Mouse (Mus musculus): ENCODE data around the gene Osbpl11. TPM values are rescaled to one million over a fixed set of nuclear protein-coding genes. Genes with fewer than 3 reads are reported as not detected.
"Not testable (repeated sequence)": the region's sequence is repeated elsewhere in the genome, so short reads cannot be mapped to it uniquely, and the experiment has no call there.

Gene Osbpl11
- 10 to 100 TPM; 21.9 to 22.4 TPM for total RNA-seq (2021)

DNA sequence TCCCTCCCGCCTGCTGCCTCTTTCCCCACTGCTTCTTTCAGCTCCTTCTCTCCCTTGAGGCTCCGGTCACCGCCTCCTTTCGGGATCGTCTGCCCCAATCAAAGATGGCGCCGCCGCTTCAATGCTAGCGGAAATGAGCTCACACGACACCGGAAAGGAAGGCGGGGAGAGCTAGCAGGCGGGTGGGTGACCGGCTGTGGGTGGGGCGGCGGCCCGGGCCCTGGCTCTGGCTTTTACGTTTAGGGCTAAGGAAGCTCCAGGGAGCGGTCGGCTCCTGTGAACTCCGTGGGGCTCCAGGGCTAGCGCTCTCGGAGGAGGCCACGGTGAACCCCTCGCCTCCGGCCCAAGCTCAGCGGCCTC is at the start of gene Osbpl11:
TSS of gene Osbpl11 (plus strand) at position 171 of the 360 bp plus-strand sequence.
- DNase-seq: peak; percentile 98

DNA sequence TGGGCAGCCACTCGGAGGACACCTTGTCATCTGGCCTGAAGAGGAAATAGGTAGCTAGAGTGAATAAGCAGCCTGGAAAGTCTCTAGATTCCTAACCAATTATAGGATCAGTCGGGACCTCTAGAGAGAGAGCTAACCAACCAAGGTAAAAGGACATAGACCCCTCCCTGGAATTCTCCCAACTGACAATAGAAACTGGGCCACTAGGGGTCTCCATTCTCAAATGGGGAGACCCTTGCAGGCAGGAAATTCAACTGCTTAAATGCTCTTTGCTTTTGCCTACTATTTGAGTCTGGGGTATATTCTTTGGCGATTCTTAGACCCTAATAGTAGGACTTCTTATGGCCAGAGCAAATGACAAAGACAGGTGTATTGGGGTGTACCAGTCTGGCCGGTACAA is 49.7 kb upstream of the Osbpl11 start:
- DNase-seq: no peak

DNA sequence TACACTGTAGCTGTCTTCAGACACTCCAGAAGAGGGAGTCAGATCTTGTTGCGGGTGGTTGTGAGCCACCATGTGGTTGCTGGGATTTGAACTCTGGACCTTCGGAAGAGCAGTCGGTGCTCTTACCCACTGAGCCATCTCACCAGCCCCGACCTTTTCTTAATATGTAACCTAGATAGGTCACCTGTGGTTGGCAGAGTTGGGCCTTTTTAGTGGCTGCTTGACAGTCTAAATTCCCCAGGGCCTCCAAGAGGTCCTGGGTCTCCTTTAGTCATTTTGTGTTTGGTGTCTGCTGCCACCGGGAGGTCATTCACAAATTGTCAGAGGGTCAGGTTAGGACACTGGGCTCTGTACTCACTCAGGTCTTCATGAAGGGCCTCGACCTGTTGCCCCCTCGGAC is 45.8 kb upstream of the Osbpl11 start:
- DNase-seq: not testable (repeated sequence)

DNA sequence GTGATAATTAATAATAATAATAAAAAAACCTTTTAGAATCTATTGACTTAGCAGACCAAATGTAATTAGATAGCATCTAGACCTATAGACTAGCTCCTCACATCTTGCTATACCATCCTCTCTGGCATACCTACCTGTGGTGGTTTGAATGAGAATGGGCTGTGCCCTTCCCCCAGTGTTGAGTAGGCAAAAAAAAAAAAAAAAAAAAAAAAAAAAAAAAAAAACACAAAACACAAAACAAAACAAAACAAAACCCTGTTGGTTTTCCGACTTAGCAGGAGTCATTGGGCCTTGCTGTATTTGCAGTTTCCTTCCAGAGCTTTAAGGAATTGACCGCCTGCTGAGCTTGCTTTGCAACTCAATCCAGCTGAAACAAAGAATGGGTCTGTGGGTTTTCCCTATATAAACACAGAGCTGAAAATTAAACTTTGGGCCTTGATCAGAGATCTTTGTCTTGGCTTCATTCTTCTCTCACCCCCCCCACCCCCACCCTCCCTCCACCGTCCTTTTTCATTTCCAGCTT is 43.1 kb upstream of the Osbpl11 start:
- DNase-seq: no peak

DNA sequence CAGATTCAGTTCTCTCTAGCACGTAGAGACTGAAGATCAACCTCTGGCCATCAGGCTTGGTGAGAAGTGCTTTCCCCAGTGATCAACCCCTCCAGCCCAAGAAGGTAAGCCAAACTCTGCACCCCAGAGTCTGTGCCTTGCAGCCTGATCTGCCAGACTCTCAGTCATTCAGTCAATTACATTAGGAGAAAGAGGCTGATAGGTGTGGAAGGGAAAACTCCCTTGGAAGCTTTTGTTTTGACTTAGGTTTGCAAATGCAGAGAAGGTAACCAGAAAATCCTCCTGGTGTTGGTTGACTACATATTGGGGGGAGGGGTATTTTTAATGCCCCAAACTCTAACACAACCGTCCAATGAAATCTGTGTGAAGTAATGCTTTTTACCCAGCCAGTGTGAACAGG is 41.4 kb upstream of the Osbpl11 start:
- DNase-seq: no peak

DNA sequence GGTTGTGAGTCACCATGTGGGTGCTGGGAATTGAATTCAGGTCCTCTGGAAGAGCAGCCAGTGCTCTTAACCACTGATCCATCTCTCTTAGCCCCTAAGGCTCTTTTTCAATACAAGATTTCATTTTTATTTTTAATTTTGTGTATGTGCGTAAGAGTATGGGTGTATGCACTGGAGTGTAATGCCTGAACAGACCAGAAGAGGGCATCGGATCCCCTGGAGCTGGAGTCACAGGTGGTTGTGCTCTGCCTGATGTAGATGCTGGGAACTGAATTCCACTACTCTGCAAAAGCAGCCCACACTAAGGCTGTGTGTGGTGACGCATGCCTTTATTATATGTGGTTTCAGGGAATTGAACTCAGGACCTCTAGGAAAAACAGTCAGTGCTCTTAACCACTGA is 38.7 kb upstream of the Osbpl11 start:
- DNase-seq: no peak

DNA sequence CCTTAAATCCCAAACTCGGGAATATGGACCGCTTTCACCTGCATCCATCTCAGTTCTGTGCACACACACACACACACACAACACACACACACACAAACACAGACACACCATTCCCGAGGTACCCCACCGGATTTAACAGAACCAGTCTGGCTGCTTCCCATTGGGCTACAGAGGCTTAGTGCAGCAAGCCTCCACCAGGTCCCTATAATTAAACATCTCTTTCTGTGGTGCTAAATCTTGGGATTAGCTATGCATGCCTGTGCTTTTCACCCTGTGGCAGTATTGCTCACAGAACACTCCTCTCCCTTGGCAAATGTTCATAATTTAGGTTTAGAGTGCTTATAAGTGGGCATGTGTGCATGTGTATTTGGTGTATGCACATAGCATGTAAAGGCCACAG is 36.7 kb upstream of the Osbpl11 start:
- no peak for DNase-seq

DNA sequence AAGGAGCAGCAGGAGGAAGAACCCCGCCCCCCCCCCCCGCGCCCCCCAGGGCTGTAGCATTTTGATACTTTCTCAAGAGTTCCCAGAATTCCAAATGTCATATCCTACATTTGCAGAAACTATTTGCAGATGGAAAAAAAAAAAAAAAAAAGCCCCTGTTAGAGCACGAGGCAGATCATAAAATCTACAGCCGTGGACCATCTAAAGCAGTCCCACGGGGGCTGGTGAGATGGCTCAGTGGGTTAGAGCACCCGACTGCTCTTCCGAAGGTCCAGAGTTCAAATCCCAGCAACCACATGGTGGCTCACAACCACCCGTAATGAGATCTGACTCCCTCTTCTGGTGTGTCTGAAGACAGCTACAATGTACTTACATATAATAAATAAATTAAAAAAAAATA is 34.0 kb upstream of the Osbpl11 start:
- DNase-seq: not testable (repeated sequence)

DNA sequence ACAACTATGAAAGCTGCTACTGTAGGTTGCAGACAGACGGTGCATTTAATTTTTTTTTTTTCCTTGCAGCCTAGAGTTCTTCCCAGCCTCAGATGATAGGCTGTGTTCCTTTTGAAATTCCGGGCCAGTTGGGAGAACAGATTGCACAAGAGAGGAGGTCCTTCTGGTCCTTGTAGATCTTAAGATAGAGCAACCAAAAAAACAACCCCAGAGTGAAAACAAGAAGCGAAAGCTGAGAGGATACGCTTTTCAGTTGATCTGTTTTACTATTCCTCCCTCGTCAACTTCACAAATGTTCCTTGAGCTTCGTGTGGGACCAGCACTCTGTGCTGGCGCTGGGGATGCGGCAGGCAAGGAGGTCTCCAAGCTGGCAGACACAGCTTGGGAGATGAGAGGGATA is 33.3 kb upstream of the Osbpl11 start:
- DNase-seq: no peak

DNA sequence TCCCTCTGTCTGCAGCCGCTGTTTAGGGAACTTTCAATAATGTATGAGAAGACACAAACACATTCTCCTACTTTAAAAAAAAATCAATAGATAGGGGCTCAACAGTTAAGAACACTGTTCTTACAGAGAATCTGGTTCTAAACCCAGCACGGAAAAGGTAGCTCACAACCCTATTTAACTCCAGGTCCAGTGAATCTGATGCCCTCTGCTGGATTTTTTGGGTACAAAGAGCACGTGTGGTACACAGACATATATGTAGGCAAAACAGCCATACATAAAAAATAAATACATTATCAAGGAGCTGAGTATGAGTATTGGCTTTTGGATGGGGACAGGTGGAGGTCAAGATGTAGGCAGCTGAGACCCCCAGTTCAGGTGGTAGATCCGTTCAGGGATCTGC is 29.9 kb upstream of the Osbpl11 start:
- peak; percentile 50 for DNase-seq

DNA sequence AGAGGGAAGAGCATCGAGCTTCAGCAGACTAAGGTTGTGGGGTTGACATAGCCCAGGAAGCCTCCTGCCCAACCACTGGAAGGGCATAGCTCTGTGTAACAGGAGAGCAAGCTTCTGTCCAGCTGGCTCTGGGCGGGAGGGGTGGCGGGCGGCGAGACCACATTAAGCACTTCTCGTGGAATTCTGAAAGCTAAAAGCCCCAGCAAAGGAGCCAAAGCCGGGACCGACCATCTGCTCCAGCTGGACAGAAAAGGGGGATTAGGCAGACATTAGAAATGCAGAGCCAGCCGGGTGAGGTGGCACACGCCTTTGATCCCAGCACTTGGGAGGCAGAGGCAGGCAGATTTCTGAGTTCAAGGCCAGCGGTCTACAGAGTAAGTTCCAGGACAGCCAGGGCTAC is 26.9 kb upstream of the Osbpl11 start:
- DNase-seq: no peak

DNA sequence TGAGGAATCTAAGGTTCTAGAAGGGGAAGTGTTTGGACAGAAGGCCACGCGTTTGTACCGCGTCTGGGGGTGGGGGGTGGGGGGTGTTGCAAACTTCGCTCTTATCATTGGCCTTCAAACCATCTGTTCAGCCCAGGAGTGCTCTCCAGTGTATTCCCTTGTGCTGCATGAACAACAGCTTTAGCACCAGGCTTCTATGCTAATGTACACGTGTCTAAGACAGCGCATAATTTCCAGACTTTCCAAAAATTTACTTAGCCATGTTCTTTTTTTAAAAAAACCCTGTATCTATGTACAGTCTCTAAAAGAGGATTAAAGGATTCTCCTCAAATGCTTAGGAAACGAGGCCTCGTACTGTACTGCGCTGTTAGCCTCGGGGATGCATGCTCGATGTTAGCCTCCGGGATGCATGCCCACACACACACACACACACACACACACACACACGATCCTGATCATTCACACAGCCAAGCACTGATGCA is 26.2 kb upstream of the Osbpl11 start:
- no peak for DNase-seq

DNA sequence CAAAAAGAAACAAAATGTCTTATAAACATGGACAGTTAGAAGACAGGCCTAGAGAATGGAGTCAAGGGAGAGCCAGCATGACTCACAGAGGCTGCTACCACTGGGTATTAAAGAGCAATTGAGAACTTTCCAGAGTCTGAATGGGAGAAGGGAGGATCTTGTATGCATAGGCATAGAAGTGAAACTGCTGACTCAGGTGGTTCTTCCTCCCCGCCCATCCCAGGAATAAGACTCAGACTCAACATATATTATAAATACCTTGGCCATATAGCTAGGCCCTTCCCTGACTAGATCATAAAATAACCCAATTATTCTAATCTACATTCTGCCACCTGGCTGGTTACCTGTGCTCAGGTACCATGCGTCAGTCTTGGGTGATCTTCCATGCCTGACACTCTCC is 25.5 kb upstream of the Osbpl11 start:
- DNase-seq: no peak

DNA sequence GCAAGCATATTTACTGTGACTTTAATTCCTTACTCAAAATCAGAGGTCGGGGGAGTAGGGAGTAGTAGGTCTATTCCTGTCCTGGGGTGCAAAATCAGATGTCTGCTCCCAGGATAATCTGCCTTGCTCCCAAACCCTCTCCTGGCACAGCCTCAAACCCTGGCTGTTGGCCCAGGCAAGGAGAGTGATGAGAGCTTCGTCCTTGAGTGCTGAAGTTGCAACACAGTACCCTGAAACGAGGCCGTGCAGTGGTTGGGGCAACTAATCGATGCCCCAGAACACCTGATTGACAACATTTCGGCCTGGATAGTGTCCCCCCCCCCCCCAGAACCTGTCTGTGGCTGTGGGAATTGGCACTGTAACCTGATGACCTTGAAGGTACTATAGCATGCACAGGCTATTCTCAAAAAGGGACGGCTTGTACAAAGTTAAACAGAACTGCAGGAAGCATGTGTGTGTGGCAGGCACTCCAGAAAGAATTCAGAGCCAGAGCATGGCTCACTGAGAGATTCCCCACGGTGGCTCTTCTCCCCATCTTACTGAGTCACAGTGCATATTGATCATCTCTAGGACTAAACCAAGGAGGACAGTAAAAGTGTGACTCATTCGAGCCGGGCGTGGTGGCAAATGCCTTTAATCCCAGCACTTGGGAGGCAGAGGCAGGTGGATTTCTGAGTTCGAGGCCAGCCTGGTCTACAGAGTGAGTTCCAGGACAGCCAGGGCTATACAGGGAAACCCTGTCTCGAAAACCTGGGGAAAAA is 21.4 kb upstream of the Osbpl11 start:
- DNase-seq: peak; percentile 69

DNA sequence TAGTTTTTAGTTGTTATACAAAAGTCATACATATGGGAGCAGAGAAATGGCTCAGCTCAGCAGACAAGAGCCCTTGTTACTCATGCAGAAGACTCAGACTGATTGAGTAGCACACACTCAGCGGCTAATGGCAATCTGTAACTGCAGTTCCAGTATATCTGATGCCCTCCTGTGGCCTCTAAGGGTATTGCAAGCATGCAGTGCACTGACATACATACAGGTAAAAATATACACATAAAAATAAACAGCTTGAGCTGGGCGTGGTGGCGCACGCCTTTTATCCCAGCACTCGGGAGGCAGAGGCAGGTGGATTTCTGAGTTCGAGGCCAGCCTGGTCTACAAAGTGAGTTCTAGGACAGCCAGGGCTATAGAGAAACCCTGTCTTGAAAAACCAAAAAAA is 18.6 kb upstream of the Osbpl11 start:
- peak; percentile 58 for DNase-seq

DNA sequence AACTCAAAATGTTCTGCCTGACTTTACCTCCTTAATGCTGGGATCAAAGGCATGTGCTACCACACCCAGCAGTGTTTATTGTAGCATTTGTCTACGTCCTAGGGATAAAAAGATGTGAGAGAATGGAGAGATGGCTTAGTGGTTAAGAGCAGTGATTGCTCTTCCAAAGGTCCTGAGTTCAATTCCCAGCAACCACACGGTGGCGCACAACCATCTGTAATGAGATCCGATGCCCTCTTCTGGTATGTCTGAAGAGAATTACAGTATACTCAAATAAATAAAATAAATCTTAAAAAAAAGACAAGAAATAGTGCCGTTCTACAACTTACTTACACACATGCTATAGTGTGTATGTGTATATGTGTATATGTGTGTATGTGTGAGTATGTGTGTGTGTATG is 17.3 kb upstream of the Osbpl11 start:
- DNase-seq: no peak

DNA sequence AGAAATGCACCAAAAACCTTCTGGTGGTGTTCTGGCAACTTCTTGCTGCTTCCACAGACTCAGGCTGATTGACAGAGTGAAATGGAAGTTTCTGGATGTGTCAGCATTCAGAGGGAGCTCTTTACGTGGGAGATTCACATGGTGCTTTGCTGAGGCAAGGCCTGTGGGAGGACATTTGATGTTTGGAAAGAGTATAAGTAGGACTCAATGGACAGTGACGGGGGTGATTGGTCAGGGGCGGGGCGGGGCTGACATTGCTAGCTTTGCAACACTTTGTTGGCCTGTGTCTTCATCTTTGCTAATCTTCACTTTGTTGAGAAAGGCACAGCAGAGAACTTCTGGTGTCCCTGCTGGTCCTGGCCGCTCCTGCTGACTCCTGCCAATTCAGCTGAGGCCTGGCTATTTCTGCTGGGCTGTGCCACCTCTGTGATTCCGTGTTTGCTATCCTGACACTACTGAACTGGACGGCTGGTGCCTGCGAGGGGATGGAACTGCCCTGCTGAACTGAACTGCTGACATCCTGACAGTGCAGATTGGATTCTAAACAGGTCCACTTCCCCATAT is 15.3 kb upstream of the Osbpl11 start:
- no peak for DNase-seq

DNA sequence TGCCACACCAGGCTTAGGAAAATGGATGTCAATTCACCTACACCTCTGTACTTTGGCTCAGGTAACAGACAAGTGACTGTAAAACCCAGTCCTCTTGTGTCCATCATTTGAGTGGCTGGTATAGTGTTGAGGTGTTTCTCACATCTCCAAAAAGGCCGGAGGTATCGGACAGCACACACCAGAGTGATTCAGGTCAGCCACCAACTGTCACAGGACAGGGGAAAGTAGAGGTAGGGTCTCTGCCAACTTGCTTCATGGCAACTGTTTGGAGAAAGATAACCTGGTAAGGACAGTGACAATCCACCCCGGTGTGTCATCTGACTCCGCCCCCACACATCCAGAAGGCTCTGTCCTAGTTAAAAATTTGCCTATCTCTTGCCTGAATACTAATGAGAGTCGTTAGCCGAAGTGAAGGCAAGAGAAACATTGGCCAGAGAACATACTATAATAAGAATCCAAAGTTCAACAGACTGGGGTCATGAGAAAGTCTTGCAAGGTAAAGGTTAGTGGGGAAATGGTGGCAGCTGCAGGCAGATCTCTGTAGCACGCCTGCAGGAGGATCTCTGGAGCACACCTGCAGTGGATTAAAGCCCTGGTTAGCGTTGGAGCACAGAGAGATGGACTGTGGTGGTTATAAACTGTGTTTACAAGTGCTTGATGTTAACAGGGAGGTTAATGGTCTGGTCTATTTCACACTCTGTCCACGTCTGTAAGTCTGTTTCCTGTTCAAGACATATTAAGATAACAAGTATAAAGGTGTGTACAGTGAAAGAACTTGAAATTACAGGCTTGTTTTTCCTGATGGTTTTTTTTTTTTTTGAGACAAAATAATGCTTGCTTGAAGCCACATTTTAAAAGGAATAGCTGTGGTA is 13.9 kb upstream of the Osbpl11 start:
- no peak for DNase-seq

DNA sequence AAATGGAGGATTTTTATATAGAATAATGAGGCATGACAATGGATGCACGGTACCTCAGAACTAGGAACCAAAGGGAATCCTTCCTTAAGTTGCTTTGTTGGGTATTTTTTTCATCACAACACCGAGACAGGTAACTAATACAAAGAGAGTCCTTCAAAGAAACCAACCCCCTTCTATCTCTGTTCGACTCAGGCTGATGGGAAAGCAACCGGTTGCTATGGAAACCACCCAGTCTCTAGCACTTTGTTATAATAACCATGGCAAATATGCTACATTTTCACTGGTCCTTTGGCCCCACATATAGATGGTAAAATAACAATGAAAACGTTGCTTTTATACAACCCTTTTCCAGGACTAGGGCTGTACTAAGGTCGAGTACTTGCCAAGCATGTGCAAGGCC is 13.1 kb upstream of the Osbpl11 start:
- no peak for DNase-seq

DNA sequence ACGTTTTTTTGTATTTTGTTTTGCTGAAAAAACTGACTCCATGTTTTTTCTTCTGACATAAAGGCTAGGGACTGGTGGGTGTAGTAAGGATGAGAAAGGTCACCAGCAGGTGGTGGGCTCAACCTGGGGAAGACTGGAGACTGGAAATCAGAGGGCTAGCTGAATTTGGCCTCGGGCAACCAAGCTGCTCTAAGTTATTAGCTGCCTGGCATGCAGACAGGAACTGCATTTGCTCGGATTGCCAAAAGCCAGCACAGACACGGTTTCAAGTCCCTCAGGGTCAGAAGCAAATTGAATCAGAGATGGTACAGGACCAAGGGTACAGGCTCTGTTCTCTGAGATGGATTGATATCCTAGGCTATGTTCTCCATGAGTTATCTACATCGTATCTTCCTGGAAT is 11.7 kb upstream of the Osbpl11 start:
- no peak for DNase-seq

DNA sequence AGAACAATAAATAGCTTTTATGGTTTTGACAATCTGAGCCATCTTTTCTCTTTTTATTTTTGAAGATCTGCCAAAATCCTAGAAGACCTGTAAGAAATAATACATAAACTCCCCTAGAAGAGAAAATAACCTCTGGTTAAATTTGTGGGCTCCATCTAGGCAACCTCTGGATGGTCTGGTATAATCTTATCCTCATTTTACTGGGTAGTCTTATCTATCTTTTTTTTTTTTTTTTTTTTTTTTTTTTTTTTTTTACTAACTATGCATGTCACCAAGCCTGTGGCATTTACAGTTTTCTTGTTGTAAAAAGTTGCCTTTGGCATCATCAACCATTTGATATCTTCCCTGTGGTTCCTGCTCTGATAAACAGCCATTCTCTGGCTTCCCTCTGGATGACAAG is 10.2 kb upstream of the Osbpl11 start:
- no peak for DNase-seq

DNA sequence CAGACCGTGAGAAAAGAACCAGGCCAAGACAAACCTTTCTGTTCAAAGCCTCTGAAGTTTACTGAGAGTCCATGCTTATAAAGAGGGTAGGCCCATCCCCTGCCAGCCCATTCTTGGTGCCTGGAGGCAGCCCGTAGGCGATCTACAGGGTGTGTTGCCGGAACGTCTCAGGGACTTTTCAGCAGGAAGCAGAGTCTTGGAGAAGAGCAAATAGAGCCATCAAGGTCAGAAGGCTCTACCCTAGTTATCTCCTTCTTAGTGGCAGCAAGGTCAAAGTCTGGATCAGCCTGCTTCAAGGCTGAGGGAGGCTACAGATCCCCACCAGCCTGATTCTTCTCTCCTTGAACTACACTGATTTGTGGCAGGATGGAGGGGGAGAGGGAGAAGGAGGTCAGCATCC is 8.0 kb upstream of the Osbpl11 start:
- not testable (repeated sequence) for DNase-seq

DNA sequence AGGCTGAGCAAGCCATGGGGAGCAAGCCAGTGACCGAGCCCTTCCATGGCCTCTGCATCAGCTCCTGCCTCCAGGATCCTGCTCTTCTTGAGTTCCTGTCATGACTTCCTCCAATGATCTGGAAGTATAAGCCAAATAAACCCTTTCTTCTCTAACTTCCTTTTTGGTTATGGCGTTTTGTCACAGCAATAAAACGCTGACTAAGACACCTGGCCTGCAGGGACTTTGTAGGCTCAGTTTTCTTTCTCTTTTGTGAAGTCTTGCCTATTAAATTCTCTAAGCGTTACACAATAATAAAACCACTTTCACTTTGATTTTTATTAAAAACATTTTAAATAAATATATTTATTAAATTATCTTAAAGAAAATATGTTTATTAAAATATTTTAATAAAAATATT is 7.1 kb upstream of the Osbpl11 start:
- no peak for DNase-seq
